Mouse (Mus musculus): ENCODE measurements around the gene Itpkb. TPM values are rescaled to one million over a fixed set of nuclear protein-coding genes. Genes with fewer than 3 reads are reported as not detected.
"Not testable (repeated sequence)": the region's sequence is repeated elsewhere in the genome, so short reads cannot be mapped to it uniquely, and the experiment has no call there.

Itpkb gene
- polyA plus RNA-seq, 1 experiment from 2014 or later: 3.7 TPM

DNA sequence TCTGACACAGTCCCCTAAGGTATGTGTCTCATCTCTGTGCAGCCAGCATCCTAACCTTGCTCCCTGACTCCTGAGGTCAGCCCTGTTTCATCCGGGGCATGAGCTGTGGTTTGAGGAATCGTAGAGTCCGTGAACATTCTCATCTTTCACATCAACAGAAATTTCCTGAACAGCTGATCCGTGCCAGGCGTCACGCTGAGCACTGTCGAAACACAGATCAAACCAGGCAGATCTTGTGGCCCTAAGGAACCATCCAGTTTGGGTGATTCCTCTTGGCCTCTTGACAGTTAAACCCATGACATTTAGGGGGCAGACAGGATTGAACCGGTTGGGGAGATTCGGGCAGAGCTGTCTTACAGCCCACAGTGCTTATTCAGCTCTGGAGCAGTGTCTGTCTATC lies 38.4 kb downstream of the Itpkb start:
- Histone ChIP-seq H3K36me3 (ENCODE audit: control insufficient read depth, insufficient read depth, low read length) (no peaks in the 10 kb centered on the region), H3K9me3 (ENCODE audit: control insufficient read depth, low read length) (no peaks in the 10 kb centered on the region), H3K9ac (ENCODE audit: low read length) (no peak overlapping the region), H3K4me1 (replicated peaks; ENCODE audit: control insufficient read depth, insufficient read depth) (peaks cover 8% of the 10 kb centered on the region; the same call in 1 of the 2 replicates), H3K27ac (replicated peaks) (no peak overlapping the region), H3K4me3 (ENCODE audit: low read depth, low read length) (no peak overlapping the region), H3K4me2 (replicated peaks; ENCODE audit: low read depth) (no peak overlapping the region), H3K27me3 (ENCODE audit: control insufficient read depth, insufficient read depth, low read length) (no peaks in the 10 kb centered on the region)
- TF ChIP-seq EP300 (optimal IDR thresholded peaks at IDR 0.05) (no peak), CTCF (IDR thresholded peaks at IDR 0.05; ENCODE audit: low read depth) (no peak)
- DNase-seq (ENCODE audit: low spot score): no peak
- WGBS: 70% methylated on average over 9 of the region's 9 CpGs
- no peak for ATAC-seq (ENCODE audit: low FRiP score, low TSS enrichment)

DNA sequence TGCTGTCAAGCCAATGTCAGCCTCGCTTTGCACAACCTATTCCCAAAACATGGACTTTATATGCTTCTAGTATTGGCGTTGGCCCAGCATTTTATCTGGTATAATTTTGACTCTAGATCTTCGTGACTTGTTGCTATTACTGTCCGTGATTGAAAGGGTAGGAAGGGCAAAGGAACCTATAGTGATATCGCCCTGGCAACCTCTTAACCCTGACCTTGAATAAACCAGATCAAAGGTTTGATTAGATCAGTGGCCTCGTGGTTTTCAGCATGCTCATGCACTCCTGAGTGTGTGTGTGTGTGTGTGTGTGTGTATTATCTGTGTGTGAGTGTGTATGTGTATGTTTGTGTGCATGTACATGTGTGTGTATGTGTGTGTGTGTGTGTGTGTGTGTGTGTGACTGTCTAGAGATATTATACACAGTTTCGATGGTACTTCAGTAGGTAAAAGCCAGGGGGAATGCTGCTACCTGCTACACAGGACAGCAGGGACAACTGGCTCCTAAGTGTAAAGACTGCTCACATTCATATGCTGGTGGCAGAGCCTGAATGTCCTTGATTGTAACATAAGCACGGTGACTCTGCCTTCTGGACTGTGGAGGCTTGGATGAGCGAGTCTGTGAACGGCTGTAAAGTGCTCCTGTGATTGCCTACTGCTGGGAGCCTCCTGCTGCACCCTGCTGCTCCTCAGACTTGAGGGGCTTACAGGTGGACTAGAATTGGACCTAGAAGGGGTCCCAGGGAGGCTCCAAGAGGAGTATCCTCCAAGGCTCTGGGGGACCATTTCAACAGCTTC lies 40.8 kb downstream of the Itpkb start:
- DNase-seq (ENCODE audit: low spot score) (no peak), ATAC-seq (ENCODE audit: low FRiP score, low TSS enrichment) (no peak; the same call in 1 of the 2 replicates)
- Histone ChIP-seq H3K36me3 (ENCODE audit: control insufficient read depth, insufficient read depth, low read length) (no peaks in the 10 kb centered on the region), H3K4me3 (ENCODE audit: low read depth, low read length) (no peak overlapping the region), H3K9me3 (ENCODE audit: control insufficient read depth, low read length) (no peaks in the 10 kb centered on the region), H3K4me1 (replicated peaks; ENCODE audit: control insufficient read depth, insufficient read depth) (peaks cover 6% of the 10 kb centered on the region; the same call in 1 of the 2 replicates), H3K4me2 (replicated peaks; ENCODE audit: low read depth) (no peak overlapping the region), H3K27ac (replicated peaks) (no peak overlapping the region), H3K9ac (ENCODE audit: low read length) (no peak overlapping the region), H3K27me3 (ENCODE audit: control insufficient read depth, insufficient read depth, low read length) (no peaks in the 10 kb centered on the region)
- TF ChIP-seq CTCF (IDR thresholded peaks at IDR 0.05; ENCODE audit: low read depth) (no peak), EP300 (optimal IDR thresholded peaks at IDR 0.05) (no peak)
- 65% methylated on average over 10 of the region's 10 CpGs for WGBS

DNA sequence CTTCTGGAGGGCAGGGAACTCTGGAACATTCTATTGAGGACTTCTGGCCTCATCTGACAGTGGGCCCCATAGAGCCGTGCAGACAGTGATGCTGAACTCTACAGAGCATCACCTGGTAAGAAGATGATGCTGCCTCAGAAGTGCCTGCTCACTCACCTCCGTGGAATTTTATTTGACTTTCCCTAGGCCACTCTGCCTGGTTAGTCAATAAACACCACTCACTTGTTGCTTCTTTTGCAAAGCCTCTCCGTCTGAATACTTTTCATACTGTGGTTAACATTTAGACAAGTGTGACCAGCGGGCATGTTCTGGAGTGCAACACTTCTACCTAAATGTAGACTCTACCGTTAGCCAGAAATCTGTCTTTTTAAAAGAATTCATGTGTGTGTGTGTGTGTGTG lies 42.0 kb downstream of the Itpkb start:
- DNase-seq (ENCODE audit: low spot score); ATAC-seq (ENCODE audit: low FRiP score, low TSS enrichment); H3K9me3 ChIP-seq (ENCODE audit: control insufficient read depth, low read length); H3K27me3 ChIP-seq (ENCODE audit: control insufficient read depth, insufficient read depth, low read length); H3K27ac ChIP-seq (replicated peaks); H3K4me2 ChIP-seq (replicated peaks; ENCODE audit: low read depth); H3K4me3 ChIP-seq (ENCODE audit: low read depth, low read length); H3K9ac ChIP-seq (ENCODE audit: low read length); H3K36me3 ChIP-seq (ENCODE audit: control insufficient read depth, insufficient read depth, low read length); H3K4me1 ChIP-seq (replicated peaks; ENCODE audit: control insufficient read depth, insufficient read depth): not testable (repeated sequence)
- WGBS: 63% methylated on average over 5 of the region's 5 CpGs

DNA sequence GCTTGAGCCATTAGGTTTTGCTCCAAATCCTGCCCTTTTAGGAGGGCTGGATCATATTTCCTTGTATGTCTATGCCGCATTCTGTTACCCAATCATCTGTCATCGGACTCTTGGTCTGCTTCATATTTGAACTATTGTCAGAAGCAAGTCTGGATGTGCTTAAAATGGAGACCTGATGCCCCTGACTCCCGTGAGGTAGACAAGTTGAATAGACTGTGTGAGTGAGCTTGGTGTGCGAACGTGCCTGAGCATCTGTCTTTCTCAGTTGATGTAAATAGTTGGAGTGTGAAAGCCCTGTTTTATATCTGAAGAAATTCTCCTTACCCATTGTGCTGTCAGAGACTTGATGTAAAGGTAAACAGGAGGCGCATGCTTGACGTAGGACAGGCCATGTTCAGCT lies 46.3 kb downstream of the Itpkb start:
- no peak overlapping the region; the same call in 1 of the 2 replicates for H3K27ac ChIP-seq (replicated peaks)
- H3K9me3 ChIP-seq (ENCODE audit: control insufficient read depth, low read length): no peaks in the 10 kb centered on the region
- WGBS: 38% methylated on average over 7 of the region's 7 CpGs
- DNase-seq (ENCODE audit: low spot score) (no peak), ATAC-seq (ENCODE audit: low FRiP score, low TSS enrichment) (no peak; the same call in 1 of the 2 replicates)
- no peaks in the 10 kb centered on the region for H3K36me3 ChIP-seq (ENCODE audit: control insufficient read depth, insufficient read depth, low read length)
- no peak overlapping the region for H3K4me2 ChIP-seq (replicated peaks; ENCODE audit: low read depth)
- H3K9ac ChIP-seq (ENCODE audit: low read length): no peak overlapping the region
- 0 out of 2 replicates have a peak, but pooled peaks cover 6% of the 10 kb centered on the region for H3K4me1 ChIP-seq (replicated peaks; ENCODE audit: control insufficient read depth, insufficient read depth)
- no peak overlapping the region for H3K4me3 ChIP-seq (ENCODE audit: low read depth, low read length)
- H3K27me3 ChIP-seq (ENCODE audit: control insufficient read depth, insufficient read depth, low read length): no peaks in the 10 kb centered on the region
- TF ChIP-seq CTCF (IDR thresholded peaks at IDR 0.05; ENCODE audit: low read depth) (no peak), EP300 (optimal IDR thresholded peaks at IDR 0.05) (no peak)

DNA sequence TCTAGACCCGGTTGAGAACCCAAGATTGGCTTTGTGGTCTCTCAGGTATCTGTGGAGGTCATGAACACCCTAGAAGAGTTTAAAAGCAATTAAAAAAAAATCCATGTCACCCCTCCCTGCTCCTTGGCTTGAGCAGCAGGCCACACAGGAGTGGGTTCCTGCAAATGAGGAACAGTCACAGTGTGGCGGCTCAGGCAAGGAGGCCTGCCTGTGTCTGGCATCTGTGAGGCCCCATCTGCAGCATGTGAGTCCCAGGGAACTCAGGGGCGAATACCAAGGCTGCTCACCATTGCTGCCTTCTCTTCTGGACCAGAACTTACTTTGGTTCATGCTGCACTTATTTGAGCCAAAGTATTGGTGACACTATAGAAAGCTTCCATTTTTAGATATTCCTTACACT lies 49.3 kb downstream of the Itpkb start:
- DNase-seq (ENCODE audit: low spot score) (no peak), ATAC-seq (ENCODE audit: low FRiP score, low TSS enrichment) (no peak)
- Histone ChIP-seq H3K27me3 (ENCODE audit: control insufficient read depth, insufficient read depth, low read length) (no peaks in the 10 kb centered on the region), H3K9ac (ENCODE audit: low read length) (no peak overlapping the region), H3K4me3 (ENCODE audit: low read depth, low read length) (no peak overlapping the region), H3K36me3 (ENCODE audit: control insufficient read depth, insufficient read depth, low read length) (no peaks in the 10 kb centered on the region), H3K4me1 (replicated peaks; ENCODE audit: control insufficient read depth, insufficient read depth) (0 out of 2 replicates have a peak, but pooled peaks cover 5% of the 10 kb centered on the region), H3K9me3 (ENCODE audit: control insufficient read depth, low read length) (no peaks in the 10 kb centered on the region), H3K27ac (replicated peaks) (no peak overlapping the region), H3K4me2 (replicated peaks; ENCODE audit: low read depth) (no peak overlapping the region)
- WGBS: 84% methylated on average over 3 of the region's 3 CpGs
- TF ChIP-seq CTCF (IDR thresholded peaks at IDR 0.05; ENCODE audit: low read depth) (no peak), EP300 (optimal IDR thresholded peaks at IDR 0.05) (no peak)

DNA sequence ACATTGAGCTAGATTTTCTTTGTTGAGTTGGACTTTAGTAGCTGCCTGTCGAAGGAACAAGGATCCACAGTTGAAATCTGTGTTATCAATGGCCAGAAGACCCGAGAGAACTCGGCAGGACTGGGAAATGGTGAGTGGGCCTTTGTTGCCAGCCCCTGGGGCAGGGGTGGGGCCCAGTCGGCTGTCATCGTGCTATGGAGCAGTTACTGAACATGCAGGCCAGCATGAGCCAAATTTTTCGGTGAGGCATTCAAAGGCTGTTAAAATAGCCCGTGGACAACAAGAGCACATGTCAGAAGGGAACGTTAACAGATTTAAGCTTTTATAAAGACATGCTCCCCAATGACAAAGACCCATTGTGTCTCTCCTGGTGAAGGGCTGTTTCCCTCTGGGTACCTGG lies 52.1 kb downstream of the Itpkb start:
- no peaks in the 10 kb centered on the region for H3K9me3 ChIP-seq (ENCODE audit: control insufficient read depth, low read length)
- no peak overlapping the region for H3K4me3 ChIP-seq (ENCODE audit: low read depth, low read length)
- whole genome bisulfite sequencing: 25% methylated on average over 8 of the region's 8 CpGs
- DNase-seq (ENCODE audit: low spot score) (no peak), ATAC-seq (ENCODE audit: low FRiP score, low TSS enrichment) (no peak)
- 0 out of 2 replicates have a peak, but pooled peaks cover 2% of the 10 kb centered on the region for H3K4me1 ChIP-seq (replicated peaks; ENCODE audit: control insufficient read depth, insufficient read depth)
- no peaks in the 10 kb centered on the region for H3K27me3 ChIP-seq (ENCODE audit: control insufficient read depth, insufficient read depth, low read length)
- H3K4me2 ChIP-seq (replicated peaks; ENCODE audit: low read depth): no peak overlapping the region
- no peak overlapping the region for H3K9ac ChIP-seq (ENCODE audit: low read length)
- H3K36me3 ChIP-seq (ENCODE audit: control insufficient read depth, insufficient read depth, low read length): no peaks in the 10 kb centered on the region
- TF ChIP-seq EP300 (optimal IDR thresholded peaks at IDR 0.05): no peak
- no peak for TF ChIP-seq CTCF (IDR thresholded peaks at IDR 0.05; ENCODE audit: low read depth)
- H3K27ac ChIP-seq (replicated peaks): peak overlapping the region; percentile 40
